Mouse (Mus musculus) forebrain, embryonic 10.5 days (tissue): ENCODE measurements at regions not wholly inside any gene's neighbourhood (a gene's known extent, or its start where the extent isn't known, plus 50 kb on each side); places are given as distances from the start of the nearest gene placed in this dataset.

Source experiments
- DNase-seq: peaks from one replicate; pipeline ENCODE4 v3.0.0-alpha.2; 2017; ENCODE audit warnings: low spot score; ENCODE audit errors: extremely low spot score
- H3K27ac ChIP-seq: fragments of 300-500 bp; sonication (generic); 2 replicates; pipeline ENCODE4 v1.5.1; 2016; ENCODE audit warnings: mild to moderate bottlenecking
- H3K27me3 ChIP-seq: fragments of 300-500 bp; sonication (generic); 2 replicates; pipeline ENCODE4 v1.6.1; 2016; ENCODE audit warnings: mild to moderate bottlenecking; ENCODE audit not compliant: poor library complexity, severe bottlenecking
- H3K36me3 ChIP-seq: fragments of 300-500 bp; sonication (generic); replicated peaks from 2 replicates; pipeline ENCODE4 v1.6.1; 2016; ENCODE audit warnings: mild to moderate bottlenecking, moderate library complexity
- H3K4me1 ChIP-seq: fragments of 300-500 bp; sonication (generic); 2 replicates; pipeline ENCODE4 v1.6.1; 2016
- H3K4me3 ChIP-seq: fragments of 300-500 bp; sonication (generic); 2 replicates; pipeline ENCODE4 v1.5.1; 2016; ENCODE audit warnings: mild to moderate bottlenecking, moderate library complexity
- H3K9me3 ChIP-seq: fragments of 300-500 bp; sonication (generic); 2 replicates; pipeline ENCODE4 v1.6.1; 2016; ENCODE audit warnings: mild to moderate bottlenecking, moderate library complexity
- WGBS: fragments of 180-500 bp; shearing (Covaris S2); methylation state at CpG from one replicate; pipeline ENCODE4 v1.1.7; 2016; 5-methylcytosine and 5-hydroxymethylcytosine counted together

GRCm38 (mm10) chr3:140951024-140951423 lies 261.1 kb downstream of the Pdha2 start:
- Histone ChIP-seq H3K27ac (peak overlapping the region; percentile 16; the same call in 1 of the 2 replicates), H3K4me3 (no peak overlapping the region), H3K4me1 (peaks cover 9% of the 10 kb centered on the region), H3K27me3 (no peaks in the 10 kb centered on the region), H3K9me3 (no peaks in the 10 kb centered on the region), H3K36me3 (no peaks in the 10 kb centered on the region)
- 80% methylated on average over 2 of the region's 2 CpGs for WGBS
- no peak for DNase-seq

DNA sequence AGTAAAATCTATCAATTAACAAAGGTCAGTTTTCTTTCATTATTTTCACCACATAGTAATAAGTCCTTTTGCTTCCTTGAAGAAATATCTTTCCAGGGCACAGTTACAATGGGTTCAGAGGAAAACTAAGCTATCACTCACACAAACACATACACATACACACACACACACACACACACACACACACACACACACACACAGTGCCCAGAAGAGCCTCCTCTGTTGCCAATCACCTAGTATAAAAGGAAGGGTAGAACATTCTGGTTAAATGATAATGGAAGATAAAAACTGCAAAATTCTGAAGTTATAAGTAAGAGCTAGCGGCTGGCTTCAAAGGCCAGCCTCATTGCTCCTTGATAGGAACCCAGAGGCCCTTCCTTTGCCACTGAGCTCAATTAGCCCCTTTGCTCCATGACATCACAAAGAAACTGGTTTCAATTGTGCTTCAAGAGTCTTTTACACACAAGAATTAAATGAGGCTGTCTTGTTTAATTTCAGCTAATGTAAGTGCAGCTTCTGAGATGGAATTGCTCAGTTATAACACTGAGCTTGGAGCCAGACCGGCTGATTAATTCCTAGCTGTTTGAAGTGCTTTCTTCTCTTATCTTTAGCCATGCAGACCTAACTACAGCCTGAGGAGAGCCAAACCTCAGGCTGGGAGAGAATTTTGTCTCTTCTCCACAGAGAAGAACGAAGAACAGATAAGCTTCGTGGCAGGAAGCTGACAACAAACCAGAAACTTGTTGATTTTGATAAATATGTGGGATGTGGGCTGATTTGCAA lies 262.1 kb downstream of the Pdha2 start:
- Histone ChIP-seq H3K4me1 (peaks cover 9% of the 10 kb centered on the region), H3K27ac (peak overlapping the region; percentile 30; the same call in 1 of the 2 replicates), H3K9me3 (no peaks in the 10 kb centered on the region), H3K4me3 (no peak overlapping the region), H3K36me3 (no peaks in the 10 kb centered on the region), H3K27me3 (no peaks in the 10 kb centered on the region)
- no peak for DNase-seq
- WGBS = 71% methylated on average over 4 of the region's 4 CpGs

- DNase-seq = no peak
- 83% methylated on average over 1 of the region's 1 CpGs for WGBS
- Histone ChIP-seq H3K4me3 (no peak overlapping the region), H3K4me1 (no peaks in the 10 kb centered on the region), H3K36me3 (no peaks in the 10 kb centered on the region), H3K9me3 (no peaks in the 10 kb centered on the region), H3K27me3 (no peaks in the 10 kb centered on the region), H3K27ac (no peak overlapping the region)
Measured at GRCm38 (mm10) chr3:140942450-140942849, 269.7 kb downstream of the Pdha2 start.

- 87% methylated on average over 7 of the region's 7 CpGs for WGBS
- H3K27ac ChIP-seq = no peak overlapping the region
Measured at GRCm38 (mm10) chr3:140941898-140942297, 270.3 kb downstream of the Pdha2 start.

DNA sequence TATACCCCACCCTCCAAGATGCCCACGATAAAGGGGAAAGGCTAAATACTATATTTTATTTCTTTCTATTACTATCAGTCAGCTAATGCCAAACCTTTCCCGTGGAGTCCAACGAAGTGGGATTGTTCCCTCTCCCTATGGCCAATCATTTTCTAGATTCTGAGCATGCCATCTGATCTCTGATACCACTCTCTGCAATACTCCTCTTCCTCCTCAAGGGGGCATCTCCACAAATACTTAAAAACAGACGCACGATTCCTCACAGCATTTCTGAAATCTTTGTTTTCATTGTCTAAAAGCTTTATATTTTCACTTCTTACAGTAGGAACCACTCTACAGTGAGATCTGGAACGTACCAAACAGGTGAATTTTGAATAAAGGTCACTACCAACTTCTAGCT lies 270.8 kb downstream of the Pdha2 start:
- WGBS = 91% methylated on average over 6 of the region's 6 CpGs
- no peaks in the 10 kb centered on the region for H3K4me1 ChIP-seq
- DNase-seq = no peak
- H3K27ac ChIP-seq = no peak overlapping the region
- H3K9me3 ChIP-seq = no peaks in the 10 kb centered on the region
- H3K36me3 ChIP-seq = no peaks in the 10 kb centered on the region
- H3K4me3 ChIP-seq = no peak overlapping the region
- H3K27me3 ChIP-seq = no peaks in the 10 kb centered on the region

More at GRCm38 (mm10) chr3:140941898-140942297, 270.3 kb downstream of the Pdha2 start:
- no peaks in the 10 kb centered on the region for H3K27me3 ChIP-seq
- H3K36me3 ChIP-seq = no peaks in the 10 kb centered on the region
- no peak overlapping the region for H3K4me3 ChIP-seq
- DNase-seq = no peak
- H3K4me1 ChIP-seq = no peaks in the 10 kb centered on the region
- no peaks in the 10 kb centered on the region for H3K9me3 ChIP-seq

- no peaks in the 10 kb centered on the region for H3K4me1 ChIP-seq
- H3K9me3 ChIP-seq = no peaks in the 10 kb centered on the region
- no peak overlapping the region for H3K4me3 ChIP-seq
- 42% methylated on average over 1 of the region's 1 CpGs for WGBS
- H3K27me3 ChIP-seq = no peaks in the 10 kb centered on the region
- no peaks in the 10 kb centered on the region for H3K36me3 ChIP-seq
- H3K27ac ChIP-seq = no peak overlapping the region
- DNase-seq = no peak
Measured at GRCm38 (mm10) chr3:140933156-140933555, 279.0 kb downstream of the Pdha2 start.

DNA sequence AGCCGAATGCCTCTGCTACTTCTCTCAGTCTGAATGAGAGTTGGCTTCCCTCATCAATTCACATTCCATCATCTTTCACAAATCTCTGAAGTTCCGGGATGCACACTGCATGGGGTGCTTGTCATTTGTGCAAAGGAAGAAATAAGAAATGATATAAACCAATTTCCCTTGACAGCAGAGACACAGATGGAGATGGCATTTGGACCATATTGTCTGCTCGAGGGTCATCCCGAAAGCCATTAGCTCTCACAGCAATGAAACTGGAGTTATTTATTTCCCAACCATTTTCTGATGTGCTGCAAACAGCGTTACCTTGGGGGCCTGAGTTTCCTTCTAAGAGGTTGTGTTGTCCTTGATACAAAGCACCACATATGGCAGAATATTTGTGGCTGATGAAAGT lies 285.5 kb downstream of the Pdha2 start:
- Histone ChIP-seq H3K9me3 (no peaks in the 10 kb centered on the region), H3K27ac (no peak overlapping the region), H3K4me1 (no peaks in the 10 kb centered on the region), H3K36me3 (no peaks in the 10 kb centered on the region), H3K27me3 (no peaks in the 10 kb centered on the region), H3K4me3 (no peak overlapping the region)
- WGBS = 93% methylated on average over 5 of the region's 5 CpGs
- no peak for DNase-seq

- Histone ChIP-seq H3K9me3 (no peaks in the 10 kb centered on the region), H3K27ac (no peak overlapping the region), H3K4me3 (no peak overlapping the region), H3K4me1 (no peaks in the 10 kb centered on the region), H3K36me3 (no peaks in the 10 kb centered on the region), H3K27me3 (no peaks in the 10 kb centered on the region)
- DNase-seq = no peak
- 91% methylated on average over 4 of the region's 4 CpGs for WGBS
Measured at GRCm38 (mm10) chr3:140876201-140876895, 335.8 kb downstream of the Pdha2 start.

DNA sequence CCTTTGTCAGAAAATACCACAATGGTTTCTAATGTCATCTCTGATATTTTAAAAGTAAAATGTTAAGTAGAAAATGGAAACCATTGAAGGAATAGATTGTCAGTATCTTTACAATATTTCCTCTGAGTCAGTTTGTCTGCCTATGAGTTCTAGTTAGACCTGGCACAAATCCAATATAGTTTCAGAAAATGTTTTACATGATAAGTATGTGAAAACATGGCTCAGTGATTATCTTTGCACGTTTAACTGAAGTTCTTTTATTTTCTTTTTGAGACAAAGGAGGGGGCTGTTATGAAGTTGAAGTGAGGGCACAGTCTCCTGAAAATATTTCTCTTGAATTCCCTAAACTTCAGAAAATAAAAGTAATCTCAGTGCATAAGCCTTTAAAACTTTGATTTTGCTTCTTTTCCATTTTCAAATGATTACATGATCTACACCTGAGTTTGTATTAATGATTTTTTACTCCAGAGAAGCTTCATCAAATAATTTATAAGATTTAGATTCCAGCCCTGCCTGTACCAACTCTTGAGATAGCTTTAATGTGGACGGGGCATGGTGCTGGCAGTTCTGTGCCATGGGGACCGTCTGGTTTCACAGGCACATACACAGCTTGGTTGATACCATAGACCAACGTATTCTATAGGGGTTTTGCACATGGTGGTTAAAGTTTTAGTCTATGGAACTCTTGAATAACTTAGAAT lies 336.5 kb downstream of the Pdha2 start:
- H3K27me3 ChIP-seq = no peaks in the 10 kb centered on the region
- no peaks in the 10 kb centered on the region for H3K36me3 ChIP-seq
- no peak for DNase-seq
- WGBS = 80% methylated on average over 4 of the region's 4 CpGs
- H3K4me1 ChIP-seq = no peaks in the 10 kb centered on the region
- no peak overlapping the region for H3K4me3 ChIP-seq
- no peaks in the 10 kb centered on the region for H3K9me3 ChIP-seq
- H3K27ac ChIP-seq = no peak overlapping the region

DNA sequence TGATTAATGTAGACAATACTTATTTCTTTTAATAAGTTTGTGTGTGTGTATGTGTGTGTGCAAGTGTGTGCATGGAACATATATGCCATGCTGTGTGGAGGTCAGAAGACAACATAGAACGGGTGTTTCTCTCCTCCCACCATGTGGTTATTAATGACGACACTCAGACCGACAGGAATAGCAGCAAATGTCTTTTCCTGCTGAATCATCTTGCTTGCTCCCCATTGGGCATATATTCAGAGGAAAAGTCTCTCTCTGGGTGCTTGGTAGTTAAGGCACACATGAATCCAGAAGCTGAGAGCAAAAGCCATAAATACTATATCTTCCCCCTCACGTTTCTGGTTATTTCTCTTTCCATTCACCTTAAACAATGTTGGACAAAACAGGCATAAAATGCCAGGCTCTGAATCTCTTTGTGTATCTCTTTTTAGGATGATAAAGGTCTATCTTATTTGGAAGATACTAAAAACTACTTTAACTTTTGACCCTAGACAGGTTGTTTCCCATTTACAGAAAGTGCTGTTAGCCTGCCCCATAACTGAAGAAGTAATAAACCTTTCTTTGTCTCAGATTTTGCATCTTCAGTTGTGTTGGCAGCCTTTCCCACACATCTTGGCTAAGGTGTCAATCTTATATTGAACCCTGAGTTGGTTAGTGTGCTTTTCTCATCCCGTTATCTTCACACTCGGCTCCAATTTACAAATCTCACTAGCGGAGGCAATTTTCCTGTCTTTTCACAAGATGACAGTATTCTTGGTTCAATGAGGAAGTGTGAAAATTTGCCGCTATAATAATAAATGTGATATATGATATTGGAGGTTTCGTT lies 337.9 kb downstream of the Pdha2 start:
- DNase-seq = no peak
- Histone ChIP-seq H3K36me3 (no peaks in the 10 kb centered on the region), H3K9me3 (no peaks in the 10 kb centered on the region), H3K4me1 (no peaks in the 10 kb centered on the region), H3K27ac (no peak overlapping the region), H3K4me3 (no peak overlapping the region), H3K27me3 (no peaks in the 10 kb centered on the region)
- 89% methylated on average over 9 of the region's 9 CpGs for WGBS

GRCm38 (mm10) chr3:140872511-140872910 lies 339.6 kb downstream of the Pdha2 start:
- no peak overlapping the region for H3K27ac ChIP-seq
- 84% methylated on average over 1 of the region's 1 CpGs for WGBS
- H3K36me3 ChIP-seq = no peaks in the 10 kb centered on the region
- H3K4me1 ChIP-seq = no peaks in the 10 kb centered on the region
- H3K4me3 ChIP-seq = no peak overlapping the region
- no peaks in the 10 kb centered on the region for H3K27me3 ChIP-seq
- no peak for DNase-seq
- no peaks in the 10 kb centered on the region for H3K9me3 ChIP-seq

- Histone ChIP-seq H3K27ac (no peak overlapping the region), H3K4me3 (no peak overlapping the region), H3K9me3 (no peaks in the 10 kb centered on the region), H3K36me3 (no peaks in the 10 kb centered on the region), H3K4me1 (no peaks in the 10 kb centered on the region), H3K27me3 (no peaks in the 10 kb centered on the region)
- WGBS = 98% methylated on average over 2 of the region's 2 CpGs
- DNase-seq = no peak
Measured at GRCm38 (mm10) chr3:140871261-140871660, 340.9 kb downstream of the Pdha2 start.
